Mouse (Mus musculus) forebrain, embryonic 12.5 days (tissue): ENCODE data around the gene St5. TPM values are rescaled to one million over a fixed set of nuclear protein-coding genes. Genes with fewer than 3 reads are reported as not detected.

Source experiments
- ATAC-seq: fragments of 200-750 bp; cut with Nextera tagmentation; 2 replicates; pipeline ENCODE4 v1.8.0; 2017; ENCODE audit warnings: moderate TSS enrichment; ENCODE audit not compliant: low FRiP score
- H3K27ac ChIP-seq: fragments of 300-500 bp; sonication (generic); 2 replicates; pipeline ENCODE4 v1.5.1; 2016; ENCODE audit warnings: mild to moderate bottlenecking
- H3K27me3 ChIP-seq: fragments of 300-500 bp; sonication (generic); 2 replicates; pipeline ENCODE4 v1.6.1; 2016; ENCODE audit warnings: mild to moderate bottlenecking
- H3K36me3 ChIP-seq: fragments of 300-500 bp; sonication (generic); replicated peaks from 2 replicates; pipeline ENCODE4 v1.6.1; 2016; ENCODE audit warnings: mild to moderate bottlenecking
- H3K4me1 ChIP-seq: fragments of 300-500 bp; sonication (generic); 2 replicates; pipeline ENCODE4 v1.6.1; 2016
- H3K4me2 ChIP-seq: fragments of 300-500 bp; sonication (generic); 2 replicates; pipeline ENCODE4 v1.6.1; 2016; ENCODE audit warnings: mild to moderate bottlenecking, moderate library complexity
- H3K4me3 ChIP-seq: fragments of 300-500 bp; sonication (generic); replicated peaks from 2 replicates; pipeline ENCODE4 v1.5.1; 2016; ENCODE audit warnings: mild to moderate bottlenecking
- H3K9ac ChIP-seq: fragments of 300-500 bp; sonication (generic); 2 replicates; pipeline ENCODE4 v1.6.1; 2016; ENCODE audit warnings: mild to moderate bottlenecking
- H3K9me3 ChIP-seq: fragments of 300-500 bp; sonication (generic); 2 replicates; pipeline ENCODE4 v1.6.1; 2016
- WGBS: fragments of 180-500 bp; shearing (Covaris S2); methylation state at CpG from one replicate; pipeline ENCODE4 v1.1.7; 2016; 5-methylcytosine and 5-hydroxymethylcytosine counted together
- polyA plus RNA-seq: library from polyadenylated mRNA; unstranded; fragments of >200 nt; fragmentation: Nextera tagmentation; extraction: Ambion mirVana; gene quantifications from 2 replicates; pipeline ENCODE4 v1.2.1, GENCODE M21; 2016

The St5 gene
- polyA plus RNA-seq, 1 experiment from 2014 or later, result 26.0 TPM

DNA sequence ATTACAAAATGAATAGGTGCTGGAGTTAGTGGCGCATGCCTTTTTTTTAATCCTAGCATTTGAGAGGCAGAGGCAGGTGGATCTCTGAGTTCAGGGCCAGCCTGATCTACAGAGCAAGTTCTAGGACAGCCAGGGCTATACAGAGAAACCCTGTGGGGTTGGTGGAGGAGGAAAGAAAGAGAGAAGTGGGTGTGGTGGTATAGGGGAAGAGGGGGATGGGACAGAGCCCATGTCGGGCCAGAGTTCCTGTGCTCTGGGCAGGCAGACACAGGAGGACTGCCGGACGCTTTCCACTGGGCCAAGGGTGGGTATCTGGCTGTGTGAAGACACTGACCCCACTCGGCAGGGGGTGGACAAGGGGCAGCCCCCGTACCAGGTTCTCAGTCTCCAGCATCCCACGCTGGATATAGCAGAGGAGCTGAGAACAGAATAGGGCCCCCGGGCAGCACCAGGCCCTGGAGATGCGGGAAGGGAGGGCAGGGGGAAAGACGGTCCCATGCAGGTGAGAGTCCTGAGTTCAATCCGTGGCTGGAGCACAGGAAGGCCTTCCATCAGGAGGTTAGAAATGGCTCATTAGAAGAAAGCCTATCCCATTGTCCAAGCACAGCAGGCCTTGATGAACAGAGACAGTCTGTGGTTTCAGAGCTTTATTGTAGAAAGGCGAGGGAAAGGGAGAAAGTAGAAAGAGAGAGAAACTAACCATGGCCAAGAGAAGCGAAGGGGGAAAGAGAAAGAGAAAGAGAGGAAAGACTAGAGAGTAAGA lies 8.6 kb downstream of the St5 start:
- H3K27me3 ChIP-seq, result no peaks in the 10 kb centered on the region
- 80% methylated on average over 13 of the region's 13 CpGs for WGBS

DNA sequence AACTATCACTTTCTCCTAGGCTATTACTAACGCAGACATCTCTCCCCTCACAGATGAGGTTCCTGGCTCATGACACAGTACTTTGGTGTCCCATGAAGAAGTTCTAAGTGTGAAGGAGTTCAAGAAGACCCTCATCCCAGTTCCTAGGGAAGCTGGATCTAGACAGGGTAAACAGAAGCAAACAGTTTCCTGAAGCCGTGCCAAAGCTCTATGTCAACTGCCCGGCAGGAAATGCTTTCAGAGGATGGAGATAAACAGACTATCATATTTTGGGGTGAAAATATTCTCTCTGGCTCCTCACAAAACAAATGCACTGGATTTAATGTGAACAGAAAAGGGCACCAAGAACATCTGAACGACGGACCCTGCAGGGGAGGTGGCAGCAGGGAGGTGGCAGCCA lies 12.4 kb downstream of the St5 start:
- Histone ChIP-seq H3K4me2 (no peak overlapping the region), H3K4me1 (peaks cover 8% of the 10 kb centered on the region; the same call in 1 of the 2 replicates), H3K4me3 (no peak overlapping the region), H3K27me3 (no peaks in the 10 kb centered on the region), H3K9me3 (no peaks in the 10 kb centered on the region), H3K27ac (no peak overlapping the region), H3K36me3 (no peaks in the 10 kb centered on the region), H3K9ac (no peak overlapping the region)
- WGBS, result 87% methylated on average over 5 of the region's 5 CpGs
- no peak for ATAC-seq

More for the DNA sequence above, 8.6 kb downstream of the St5 start:
- Histone ChIP-seq H3K9ac (no peak overlapping the region), H3K4me2 (no peak overlapping the region), H3K4me1 (no peaks in the 10 kb centered on the region), H3K4me3 (no peak overlapping the region), H3K36me3 (no peaks in the 10 kb centered on the region), H3K27ac (no peak overlapping the region), H3K9me3 (no peaks in the 10 kb centered on the region)
- ATAC-seq, result no peak

DNA sequence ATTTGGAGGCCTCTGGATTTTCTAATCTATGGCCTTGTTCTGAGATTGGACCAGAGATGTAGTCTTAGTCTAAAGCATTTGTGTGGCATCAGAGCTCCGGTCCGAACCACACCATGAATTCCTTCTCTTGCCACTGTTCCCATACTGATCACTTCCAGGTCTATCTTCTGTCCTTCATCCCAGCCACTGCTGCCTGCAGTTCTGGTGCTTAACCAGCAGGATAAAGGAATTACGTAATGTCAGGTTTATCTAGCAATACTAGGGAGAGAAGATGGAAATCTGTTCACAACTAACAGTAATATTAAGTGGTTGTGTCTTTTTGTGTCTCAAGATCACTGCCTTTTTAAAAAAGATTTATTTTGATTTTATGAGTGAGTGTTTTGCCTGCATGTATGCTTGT lies 13.3 kb downstream of the St5 start:
- no peaks in the 10 kb centered on the region for H3K36me3 ChIP-seq
- 85% methylated on average over 3 of the region's 3 CpGs for WGBS
- no peak overlapping the region for H3K4me3 ChIP-seq
- no peaks in the 10 kb centered on the region for H3K9me3 ChIP-seq
- no peak overlapping the region for H3K9ac ChIP-seq
- no peak overlapping the region for H3K4me2 ChIP-seq
- H3K27me3 ChIP-seq, result no peaks in the 10 kb centered on the region
- no peak overlapping the region for H3K27ac ChIP-seq
- peaks cover 8% of the 10 kb centered on the region; the same call in 1 of the 2 replicates for H3K4me1 ChIP-seq
- no peak for ATAC-seq

- no peaks in the 10 kb centered on the region for H3K27me3 ChIP-seq
- 25% methylated on average over 9 of the region's 9 CpGs for WGBS
- ATAC-seq, result no peak
- no peaks in the 10 kb centered on the region for H3K9me3 ChIP-seq
- no peak overlapping the region for H3K4me3 ChIP-seq
- no peaks in the 10 kb centered on the region for H3K36me3 ChIP-seq
- H3K9ac ChIP-seq, result no peak overlapping the region
- peaks cover 8% of the 10 kb centered on the region; the same call in 1 of the 2 replicates for H3K4me1 ChIP-seq
- no peak overlapping the region for H3K27ac ChIP-seq
- H3K4me2 ChIP-seq, result no peak overlapping the region
Observed at GRCm38 (mm10) chr7:109686585-109687128, 16.7 kb downstream of the St5 start.

GRCm38 (mm10) chr7:109680879-109681278 lies 22.5 kb downstream of the St5 start:
- no peak for ATAC-seq
- Histone ChIP-seq H3K4me3 (no peak overlapping the region), H3K27ac (no peak overlapping the region), H3K27me3 (no peaks in the 10 kb centered on the region), H3K9me3 (no peaks in the 10 kb centered on the region), H3K4me2 (no peak overlapping the region), H3K9ac (no peak overlapping the region), H3K36me3 (no peaks in the 10 kb centered on the region), H3K4me1 (no peaks in the 10 kb centered on the region)
- WGBS, result 91% methylated on average over 1 of the region's 1 CpGs

DNA sequence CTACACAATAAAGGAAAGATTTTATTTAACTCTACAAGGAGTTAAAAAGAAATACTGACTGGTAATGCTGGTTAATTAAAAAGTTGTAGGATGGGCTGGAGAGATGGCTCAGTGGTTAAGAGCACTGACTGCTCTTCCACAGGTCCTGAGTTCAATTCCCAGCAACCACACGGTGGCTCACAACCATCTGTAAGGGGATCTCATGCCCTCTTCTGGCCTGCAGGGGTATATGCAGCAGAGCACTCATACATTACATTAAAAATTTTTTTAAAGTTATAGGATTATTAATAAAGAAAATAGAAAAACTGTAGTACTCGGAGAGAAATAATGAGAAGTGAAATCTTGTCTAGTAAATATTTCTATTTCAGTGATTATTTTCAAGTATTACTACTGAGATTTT lies 23.1 kb downstream of the St5 start:
- Histone ChIP-seq H3K9ac (no peak overlapping the region), H3K36me3 (no peaks in the 10 kb centered on the region), H3K27ac (no peak overlapping the region), H3K27me3 (no peaks in the 10 kb centered on the region), H3K4me1 (no peaks in the 10 kb centered on the region), H3K4me3 (no peak overlapping the region), H3K9me3 (no peaks in the 10 kb centered on the region), H3K4me2 (no peak overlapping the region)
- ATAC-seq, result no peak
- 91% methylated on average over 2 of the region's 2 CpGs for whole genome bisulfite sequencing

- H3K27ac ChIP-seq, result no peak overlapping the region
- H3K4me2 ChIP-seq, result no peak overlapping the region
- no peaks in the 10 kb centered on the region for H3K27me3 ChIP-seq
- H3K9me3 ChIP-seq, result no peaks in the 10 kb centered on the region
- no peak overlapping the region for H3K9ac ChIP-seq
- WGBS, result 80% methylated on average over 4 of the region's 4 CpGs
- peaks cover 14% of the 10 kb centered on the region for H3K4me1 ChIP-seq
- no peak for ATAC-seq
- no peak overlapping the region for H3K4me3 ChIP-seq
- H3K36me3 ChIP-seq, result no peaks in the 10 kb centered on the region
Observed at GRCm38 (mm10) chr7:109674944-109675628, 28.3 kb downstream of the St5 start.

DNA sequence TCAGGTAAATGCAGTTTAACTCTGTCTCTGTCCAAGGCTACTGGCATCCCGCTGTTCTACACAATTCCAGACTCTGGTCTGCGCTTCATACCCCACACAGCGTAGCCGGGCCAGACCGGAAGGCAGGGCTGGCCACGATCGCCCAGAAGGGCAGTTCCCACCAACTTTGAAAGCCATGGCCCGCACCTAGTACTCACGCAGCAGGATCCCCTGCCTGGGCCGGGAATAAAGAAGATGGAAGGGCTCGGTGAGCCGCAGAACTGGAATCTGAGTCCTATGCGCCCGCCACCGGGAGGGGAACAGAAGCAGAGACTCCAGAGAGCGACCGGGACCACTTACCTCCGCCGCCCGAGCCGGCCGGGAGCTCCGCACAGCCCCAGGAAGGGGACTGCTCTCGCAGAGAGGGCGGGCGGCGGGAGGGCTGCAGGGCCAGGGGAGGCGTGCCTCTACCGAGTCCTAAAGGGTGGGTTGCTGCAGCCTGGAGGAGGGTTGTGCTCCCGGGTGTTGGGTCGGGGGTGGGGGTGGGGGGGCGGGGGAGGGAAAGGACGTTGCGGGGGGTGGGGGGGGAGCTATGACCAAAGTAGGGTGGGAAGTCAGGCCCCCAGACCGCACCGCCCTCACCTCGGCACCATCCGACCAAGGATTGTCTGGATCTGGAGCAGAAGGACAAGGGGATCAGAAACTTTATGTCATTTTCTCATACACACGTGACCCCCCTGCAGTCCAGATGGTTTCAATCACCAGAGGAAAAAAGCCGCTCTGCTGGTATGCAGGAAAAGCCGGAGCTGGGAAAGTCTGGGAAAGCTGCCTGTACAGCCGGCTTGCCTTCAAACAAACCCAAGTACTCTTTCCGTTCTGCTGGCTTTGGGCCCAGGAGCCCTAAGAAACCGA lies 31.6 kb downstream of the St5 start:
- Histone ChIP-seq H3K27ac (peak overlapping the region; percentile 79), H3K4me1 (peaks cover 14% of the 10 kb centered on the region), H3K36me3 (no peaks in the 10 kb centered on the region), H3K9me3 (no peaks in the 10 kb centered on the region), H3K9ac (peak overlapping the region; percentile 70), H3K27me3 (no peaks in the 10 kb centered on the region; the same call in 1 of the 2 replicates), H3K4me3 (peak overlapping the region; percentile 55), H3K4me2 (peak overlapping the region; percentile 83)
- under 1% methylated on average over 41 of the region's 44 CpGs for WGBS
- ATAC-seq, result peak; percentile 95

- WGBS, result 87% methylated on average over 5 of the region's 5 CpGs
- no peak for ATAC-seq
- Histone ChIP-seq H3K4me3 (no peak overlapping the region), H3K36me3 (no peaks in the 10 kb centered on the region), H3K4me2 (no peak overlapping the region), H3K4me1 (peaks cover 14% of the 10 kb centered on the region), H3K27me3 (no peaks in the 10 kb centered on the region; the same call in 1 of the 2 replicates), H3K9me3 (no peaks in the 10 kb centered on the region), H3K27ac (no peak overlapping the region), H3K9ac (no peak overlapping the region)
Observed at GRCm38 (mm10) chr7:109669426-109670170, 33.8 kb downstream of the St5 start.

DNA sequence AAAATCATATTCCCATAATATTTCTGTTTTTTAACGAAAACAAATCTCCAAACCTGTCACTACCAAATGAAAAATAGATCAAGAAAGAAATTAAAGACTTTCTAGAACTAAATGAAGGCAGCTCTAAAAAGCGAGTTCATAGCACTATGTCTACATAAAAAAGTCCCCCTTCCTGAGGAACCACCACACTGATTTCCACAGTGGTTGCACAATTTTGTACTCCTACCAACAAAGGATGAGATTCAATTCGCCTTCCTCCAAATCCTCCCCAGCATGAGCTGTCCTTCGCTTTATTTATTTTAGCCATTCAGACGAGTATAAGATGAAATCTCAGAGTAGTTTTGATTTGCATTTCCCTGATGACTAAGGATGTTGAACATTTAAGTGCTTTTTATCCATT lies 36.7 kb downstream of the St5 start:
- no peaks in the 10 kb centered on the region for H3K9me3 ChIP-seq
- peaks cover 8% of the 10 kb centered on the region for H3K4me1 ChIP-seq
- no peaks in the 10 kb centered on the region; the same call in 1 of the 2 replicates for H3K27me3 ChIP-seq
- WGBS, result 83% methylated on average over 5 of the region's 5 CpGs
- no peak overlapping the region for H3K27ac ChIP-seq
- no peak overlapping the region for H3K4me2 ChIP-seq
- no peak for ATAC-seq
- no peaks in the 10 kb centered on the region for H3K36me3 ChIP-seq
- no peak overlapping the region for H3K9ac ChIP-seq
- H3K4me3 ChIP-seq, result no peak overlapping the region

DNA sequence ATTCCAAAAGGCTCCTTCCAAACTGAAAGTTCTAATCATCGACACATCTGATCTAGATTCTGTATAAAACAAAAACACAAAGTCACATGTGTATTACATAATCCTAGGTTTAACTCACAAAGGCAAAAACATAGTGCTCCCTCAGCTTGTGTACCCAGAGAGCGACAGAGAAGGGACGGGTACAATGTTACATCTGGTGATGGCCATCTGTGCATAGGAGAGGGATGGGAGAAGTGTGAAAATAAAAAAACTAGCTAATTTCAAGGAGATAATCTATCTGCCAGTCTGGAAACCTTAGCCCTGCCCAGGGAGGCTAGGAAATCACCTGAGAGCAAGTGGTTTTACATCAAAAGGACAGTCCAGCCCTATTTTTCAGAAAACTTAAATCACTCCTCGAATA lies 40.8 kb downstream of the St5 start:
- H3K9ac ChIP-seq, result no peak overlapping the region
- H3K36me3 ChIP-seq, result no peaks in the 10 kb centered on the region
- no peak overlapping the region for H3K4me3 ChIP-seq
- H3K9me3 ChIP-seq, result no peaks in the 10 kb centered on the region
- no peak for ATAC-seq
- H3K4me2 ChIP-seq, result no peak overlapping the region
- 62% methylated on average over 4 of the region's 4 CpGs for WGBS
- no peaks in the 10 kb centered on the region; the same call in 1 of the 2 replicates for H3K4me1 ChIP-seq
- H3K27me3 ChIP-seq, result no peaks in the 10 kb centered on the region
- H3K27ac ChIP-seq, result no peak overlapping the region
